Mouse (Mus musculus): ENCODE data around the gene Cldn34c1.
"Not testable (repeated sequence)": the region's sequence is repeated elsewhere in the genome, so short reads cannot be mapped to it uniquely, and the experiment has no call there.

Gene Cldn34c1

GRCm38 (mm10) chrX:123103291-123104260, at the start of gene Cldn34c1:
Gene Cldn34c1, plus strand, starts transcription at chrX:123103495.
- DNase-seq (ENCODE audit: low spot score) = peak; percentile 82

DNA sequence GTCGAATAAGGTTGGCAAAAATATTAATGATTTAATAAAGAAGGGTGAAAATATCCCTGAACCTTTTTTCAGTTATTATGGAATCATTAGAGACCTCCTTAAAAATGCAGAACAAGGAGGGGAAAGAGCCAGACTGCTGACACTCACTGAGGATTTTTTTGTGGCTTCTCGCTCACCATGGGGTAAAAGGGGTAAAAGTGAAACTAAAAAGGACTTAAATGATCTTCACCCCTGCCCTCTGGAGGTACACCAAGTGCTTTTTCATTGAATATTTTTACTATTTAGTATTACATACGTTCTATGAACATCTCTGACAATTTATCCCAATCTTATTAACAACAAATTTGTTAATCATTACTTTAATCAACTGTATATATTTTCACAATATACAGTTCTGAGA, 15.9 kb upstream of the Cldn34c1 start:
- DNase-seq (ENCODE audit: low spot score) = no peak

GRCm38 (mm10) chrX:123102806-123103205, 489 bp upstream of the Cldn34c1 start:
- peak; percentile 4 for DNase-seq (ENCODE audit: low spot score)

DNA sequence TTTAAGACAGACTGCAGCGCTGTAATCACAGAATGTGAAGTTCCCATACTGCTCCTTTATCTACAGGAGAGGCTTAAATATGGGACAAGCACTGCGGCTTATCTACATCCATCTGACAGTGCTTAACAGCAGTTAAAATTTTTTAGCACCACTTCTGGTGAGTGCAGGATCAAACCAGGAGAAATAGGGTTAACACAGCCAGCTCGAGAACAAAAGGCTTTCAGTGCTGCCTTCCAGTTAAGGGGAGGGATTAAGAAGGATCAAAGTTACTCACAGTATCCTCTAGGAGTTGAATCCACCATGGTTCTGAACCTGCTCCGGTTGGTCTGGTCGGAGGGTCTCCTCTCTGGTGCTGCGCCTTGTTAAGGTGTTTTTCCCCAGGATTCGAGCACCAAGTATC, 1.4 kb downstream of the Cldn34c1 start:
- not testable (repeated sequence) for DNase-seq (ENCODE audit: low spot score)

DNA sequence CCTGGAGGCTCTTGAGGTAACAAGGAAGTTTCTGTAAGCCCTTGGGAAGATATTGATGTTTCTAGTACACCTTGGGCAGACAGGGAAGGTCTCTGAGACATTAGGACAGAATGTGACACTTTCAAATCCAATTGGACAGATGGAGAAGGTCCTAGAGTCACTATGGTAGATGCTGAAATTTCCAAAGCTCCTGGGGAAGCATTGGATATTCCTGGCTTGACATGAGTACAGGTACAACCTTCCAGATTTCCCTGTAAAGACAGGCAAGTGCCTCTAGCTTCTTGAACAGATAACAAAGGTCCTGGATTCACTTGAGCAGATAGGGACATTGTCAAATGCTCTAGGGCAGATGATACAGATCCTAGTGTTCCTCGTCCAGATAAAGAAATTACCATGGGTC, 119.1 kb downstream of the Cldn34c1 start, which contains the start of gene Srsx:
Gene Srsx, minus strand, starts transcription at position 101 of the 400 bp plus-strand sequence.
- not testable (repeated sequence) for DNase-seq (ENCODE audit: low spot score)
